Mouse (Mus musculus): Measurements from ENCODE around the gene Stxbp4. TPM values are rescaled to one million over a fixed set of nuclear protein-coding genes. Genes with fewer than 3 reads are reported as not detected.

Stxbp4 gene
- polyA plus RNA-seq, 1 experiment from 2014 or later, result 10.9 TPM

- Histone ChIP-seq H3K4me3 (replicated peaks; ENCODE audit: low read depth, low read length) (no peak overlapping the region), H3K9ac (ENCODE audit: low read depth, low read length) (no peak overlapping the region), H3K4me2 (ENCODE audit: low read length) (no peak overlapping the region), H3K27me3 (ENCODE audit: insufficient read depth, low read length) (no peaks in the 10 kb centered on the region), H3K9me3 (replicated peaks; ENCODE audit: low read length) (no peaks in the 10 kb centered on the region), H3K4me1 (replicated peaks; ENCODE audit: insufficient read depth, low read length) (no peaks in the 10 kb centered on the region), H3K36me3 (ENCODE audit: insufficient read depth, low read length) (0 out of 2 replicates have a peak, but pooled peaks cover 6% of the 10 kb centered on the region), H3K27ac (no peak overlapping the region)
- DNase-seq (ENCODE audit: low spot score), result no peak
- WGBS, result 91% methylated on average over 10 of the region's 10 CpGs
- no peak for ATAC-seq (replicated peaks; ENCODE audit: low FRiP score, low read depth)
- TF ChIP-seq CTCF (IDR thresholded peaks at IDR 0.05; ENCODE audit: low read depth), result no peak
Observed at GRCm38 (mm10) chr11:90489166-90489565, 148.7 kb downstream of the Stxbp4 start.

GRCm38 (mm10) chr11:90487686-90488085, 150.2 kb downstream of the Stxbp4 start:
- Histone ChIP-seq H3K36me3 (ENCODE audit: insufficient read depth, low read length) (no peaks in the 10 kb centered on the region), H3K4me1 (replicated peaks; ENCODE audit: insufficient read depth, low read length) (no peaks in the 10 kb centered on the region), H3K4me2 (ENCODE audit: low read length) (no peak overlapping the region), H3K4me3 (replicated peaks; ENCODE audit: low read depth, low read length) (no peak overlapping the region), H3K9me3 (replicated peaks; ENCODE audit: low read length) (no peaks in the 10 kb centered on the region), H3K27me3 (ENCODE audit: insufficient read depth, low read length) (no peaks in the 10 kb centered on the region), H3K9ac (ENCODE audit: low read depth, low read length) (no peak overlapping the region), H3K27ac (no peak overlapping the region)
- ATAC-seq (replicated peaks; ENCODE audit: low FRiP score, low read depth) (no peak), DNase-seq (ENCODE audit: low spot score) (no peak)
- no peak for TF ChIP-seq CTCF (IDR thresholded peaks at IDR 0.05; ENCODE audit: low read depth)
- WGBS, result 95% methylated on average over 8 of the region's 8 CpGs

- Histone ChIP-seq H3K36me3 (ENCODE audit: insufficient read depth, low read length) (0 out of 2 replicates have a peak, but pooled peaks cover 3% of the 10 kb centered on the region), H3K4me2 (ENCODE audit: low read length) (no peak overlapping the region), H3K9ac (ENCODE audit: low read depth, low read length) (no peak overlapping the region), H3K4me1 (replicated peaks; ENCODE audit: insufficient read depth, low read length) (no peaks in the 10 kb centered on the region), H3K27ac (no peak overlapping the region), H3K4me3 (replicated peaks; ENCODE audit: low read depth, low read length) (no peak overlapping the region), H3K9me3 (replicated peaks; ENCODE audit: low read length) (no peaks in the 10 kb centered on the region), H3K27me3 (ENCODE audit: insufficient read depth, low read length) (no peaks in the 10 kb centered on the region)
- ATAC-seq (replicated peaks; ENCODE audit: low FRiP score, low read depth) (no peak), DNase-seq (ENCODE audit: low spot score) (no peak)
- TF ChIP-seq CTCF (IDR thresholded peaks at IDR 0.05; ENCODE audit: low read depth), result no peak
- WGBS, result 90% methylated on average over 14 of the region's 14 CpGs
Observed at GRCm38 (mm10) chr11:90484750-90485637, 152.9 kb downstream of the Stxbp4 start.

- no peak for ATAC-seq (replicated peaks; ENCODE audit: low FRiP score, low read depth)
- no peak for DNase-seq (ENCODE audit: low spot score)
- 97% methylated on average over 3 of the region's 3 CpGs for WGBS
- TF ChIP-seq CTCF (IDR thresholded peaks at IDR 0.05; ENCODE audit: low read depth), result no peak
- no peak overlapping the region for H3K4me2 ChIP-seq (ENCODE audit: low read length)
- no peak overlapping the region for H3K4me3 ChIP-seq (replicated peaks; ENCODE audit: low read depth, low read length)
- H3K4me1 ChIP-seq (replicated peaks; ENCODE audit: insufficient read depth, low read length), result no peaks in the 10 kb centered on the region
- H3K27ac ChIP-seq, result no peak overlapping the region
- H3K36me3 ChIP-seq (ENCODE audit: insufficient read depth, low read length), result 0 out of 2 replicates have a peak, but pooled peaks cover 3% of the 10 kb centered on the region
- no peak overlapping the region for H3K9ac ChIP-seq (ENCODE audit: low read depth, low read length)
- no peaks in the 10 kb centered on the region for H3K27me3 ChIP-seq (ENCODE audit: insufficient read depth, low read length)
- H3K9me3 ChIP-seq (replicated peaks; ENCODE audit: low read length), result no peaks in the 10 kb centered on the region
Observed at GRCm38 (mm10) chr11:90483766-90484165, 154.1 kb downstream of the Stxbp4 start.

GRCm38 (mm10) chr11:90481828-90482227, 156.1 kb downstream of the Stxbp4 start:
- Histone ChIP-seq H3K4me3 (replicated peaks; ENCODE audit: low read depth, low read length) (no peak overlapping the region), H3K36me3 (ENCODE audit: insufficient read depth, low read length) (0 out of 2 replicates have a peak, but pooled peaks cover 3% of the 10 kb centered on the region), H3K27me3 (ENCODE audit: insufficient read depth, low read length) (no peaks in the 10 kb centered on the region), H3K27ac (no peak overlapping the region), H3K4me1 (replicated peaks; ENCODE audit: insufficient read depth, low read length) (no peaks in the 10 kb centered on the region), H3K9ac (ENCODE audit: low read depth, low read length) (no peak overlapping the region), H3K4me2 (ENCODE audit: low read length) (no peak overlapping the region), H3K9me3 (replicated peaks; ENCODE audit: low read length) (no peaks in the 10 kb centered on the region)
- DNase-seq (ENCODE audit: low spot score), result peak; percentile 8
- WGBS, result 44% methylated on average over 1 of the region's 1 CpGs
- ATAC-seq (replicated peaks; ENCODE audit: low FRiP score, low read depth), result no peak
- no peak for TF ChIP-seq CTCF (IDR thresholded peaks at IDR 0.05; ENCODE audit: low read depth)

- Histone ChIP-seq H3K27me3 (ENCODE audit: insufficient read depth, low read length) (no peaks in the 10 kb centered on the region), H3K36me3 (ENCODE audit: insufficient read depth, low read length) (no peaks in the 10 kb centered on the region), H3K27ac (no peak overlapping the region), H3K4me3 (replicated peaks; ENCODE audit: low read depth, low read length) (no peak overlapping the region), H3K4me1 (replicated peaks; ENCODE audit: insufficient read depth, low read length) (no peaks in the 10 kb centered on the region), H3K9ac (ENCODE audit: low read depth, low read length) (no peak overlapping the region), H3K4me2 (ENCODE audit: low read length) (no peak overlapping the region), H3K9me3 (replicated peaks; ENCODE audit: low read length) (no peaks in the 10 kb centered on the region)
- no peak for ATAC-seq (replicated peaks; ENCODE audit: low FRiP score, low read depth)
- no peak for TF ChIP-seq CTCF (IDR thresholded peaks at IDR 0.05; ENCODE audit: low read depth)
- DNase-seq (ENCODE audit: low spot score), result no peak
- WGBS, result 86% methylated on average over 4 of the region's 4 CpGs
Observed at GRCm38 (mm10) chr11:90470271-90470670, 167.6 kb downstream of the Stxbp4 start.

Measured in kidney, postnatal 0 days (tissue).